Mouse (Mus musculus) liver, adult 2 months (tissue): ENCODE results near the gene Camkk1. TPM values are rescaled to one million over a fixed set of nuclear protein-coding genes. Genes with fewer than 3 reads are reported as not detected.
A peak's percentile ranks its signal among the peaks of the same experiment; 100 is the strongest.

ENCODE experiments used
- DNase-seq: peaks from one replicate; pipeline ENCODE4 v3.0.0-alpha.2; 2011; ENCODE audit warnings: low read depth, low spot score; ENCODE audit errors: extremely low read depth
- H3K27ac ChIP-seq: fragments of 200-500 bp; replicated peaks from 2 replicates; pipeline ENCODE4 v1.5.1; 2012; ENCODE audit warnings: low read depth, mild to moderate bottlenecking, control low read depth, inconsistent platforms, low read length; ENCODE audit not compliant: insufficient read depth
- H3K27me3 ChIP-seq: fragments of 200-500 bp; 2 replicates; pipeline ENCODE4 v1.6.1; 2012; ENCODE audit warnings: mild to moderate bottlenecking, moderate library complexity, low read length, inconsistent platforms; ENCODE audit not compliant: control insufficient read depth, insufficient read depth
- H3K36me3 ChIP-seq: fragments of 200-500 bp; 2 replicates; pipeline ENCODE4 v1.6.1; 2012; ENCODE audit warnings: low read length, inconsistent platforms; ENCODE audit not compliant: control insufficient read depth, insufficient read depth
- H3K4me1 ChIP-seq: fragments of 200-500 bp; 2 replicates; pipeline ENCODE4 v1.6.1; 2011; ENCODE audit warnings: low read length; ENCODE audit not compliant: control insufficient read depth, insufficient read depth
- H3K4me3 ChIP-seq: fragments of 200-500 bp; 2 replicates; pipeline ENCODE4 v1.5.1; 2011; ENCODE audit warnings: low read depth, mild to moderate bottlenecking, control low read depth, low read length, moderate library complexity; ENCODE audit not compliant: insufficient read depth
- H3K79me2 ChIP-seq: fragments of 200-500 bp; 2 replicates; pipeline ENCODE4 v1.6.1; 2012; ENCODE audit warnings: inconsistent platforms, mild to moderate bottlenecking, low read length, moderate library complexity; ENCODE audit not compliant: control insufficient read depth, insufficient read depth
- H3K9ac ChIP-seq: fragments of 200-500 bp; 2 replicates; pipeline ENCODE4 v1.6.1; 2012; ENCODE audit warnings: low read depth, mild to moderate bottlenecking, control low read depth, inconsistent platforms, low read length
- CTCF ChIP-seq: fragments of 200-500 bp; IDR thresholded peaks from 2 replicates; pipeline ENCODE4 v1.5.1; 2011; ENCODE audit warnings: low read depth, low read length, control low read depth
- POLR2A ChIP-seq: fragments of 200-500 bp; IDR thresholded peaks from 2 replicates; pipeline ENCODE4 v1.6.1; 2011; ENCODE audit warnings: low read length, control low read depth; ENCODE audit not compliant: insufficient read depth; ENCODE audit errors: extremely low read depth
- WGBS: fragments of 180-500 bp; shearing (Covaris S2); methylation state at CpG from one replicate; pipeline ENCODE4 v1.1.7; 2018; 5-methylcytosine and 5-hydroxymethylcytosine counted together
- polyA plus RNA-seq: library from polyadenylated mRNA; depleted of rRNA; stranded (reverse); fragments of >200 nt; gene quantifications from 2 replicates; pipeline ENCODE4 v1.2.3, GENCODE M21; 2012
- total RNA-seq: library from RNA; depleted of rRNA; stranded (reverse); fragments of >200 nt; gene quantifications from 2 replicates; pipeline ENCODE4 v1.2.3, GENCODE M21; 2014

Gene Camkk1
- total and polyA plus RNA-seq, 2 experiments: 0.12 to 0.28 TPM

DNA sequence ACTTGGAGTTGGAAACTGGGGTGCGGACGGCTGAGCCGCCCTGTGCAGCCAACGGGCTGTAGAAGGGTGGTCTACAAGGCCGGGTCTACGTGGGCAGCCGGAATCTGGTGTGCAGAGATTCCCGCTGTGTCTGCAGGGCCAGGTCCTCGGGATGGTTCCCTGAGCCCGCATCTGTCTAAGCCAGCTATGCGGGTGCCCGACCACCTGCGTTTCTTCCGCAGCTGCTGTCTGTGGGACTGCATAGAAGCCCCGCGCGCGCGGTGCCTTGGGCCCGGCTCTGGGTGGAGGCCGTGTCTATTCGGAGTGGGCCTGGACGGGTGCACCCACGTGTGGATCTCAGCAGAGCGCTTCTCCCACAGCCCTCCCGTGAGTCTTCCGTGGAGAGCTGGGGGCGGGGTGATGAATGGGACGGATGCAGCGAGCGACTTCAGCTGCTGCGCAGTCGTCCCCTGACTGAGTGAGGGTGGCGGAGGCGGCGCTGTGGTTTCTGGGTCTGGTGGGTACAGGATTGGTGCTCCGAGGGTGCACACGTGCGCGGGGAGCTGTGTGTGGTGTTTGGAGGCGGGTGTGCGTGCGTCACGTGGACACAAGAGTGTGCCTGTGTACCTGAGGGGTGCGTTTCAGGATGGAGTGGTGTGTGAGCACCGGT, 463 bp downstream of the Camkk1 start:
- DNase-seq: no peak
- 3% methylated on average over 46 of the region's 46 CpGs for WGBS
- Histone ChIP-seq H3K27ac (no peak overlapping the region), H3K9ac (peak overlapping the region; percentile 54), H3K4me1 (0 out of 2 replicates have a peak, but pooled peaks cover 5% of the 10 kb centered on the region), H3K4me3 (peak overlapping the region; percentile 68), H3K27me3 (peaks cover 6% of the 10 kb centered on the region), H3K79me2 (no peaks in the 10 kb centered on the region), H3K36me3 (no peaks in the 10 kb centered on the region)
- no peak for TF ChIP-seq CTCF
- TF ChIP-seq POLR2A: no peak

- H3K79me2 ChIP-seq: no peaks in the 10 kb centered on the region
- no peak overlapping the region for H3K9ac ChIP-seq
- TF ChIP-seq POLR2A (no peak), CTCF (no peak)
- H3K4me1 ChIP-seq: 0 out of 2 replicates have a peak, but pooled peaks cover 5% of the 10 kb centered on the region
- no peaks in the 10 kb centered on the region for H3K36me3 ChIP-seq
- H3K4me3 ChIP-seq: no peak overlapping the region
- peaks cover 6% of the 10 kb centered on the region for H3K27me3 ChIP-seq
- WGBS: 72% methylated on average over 7 of the region's 7 CpGs
- H3K27ac ChIP-seq: no peak overlapping the region
- no peak for DNase-seq
These were observed 2.4 kb downstream of the Camkk1 start for GRCm38 (mm10) chr11:73020953-73021800.

GRCm38 (mm10) chr11:73023099-73023498, 4.3 kb downstream of the Camkk1 start:
- no peaks in the 10 kb centered on the region for H3K79me2 ChIP-seq
- DNase-seq: no peak
- no peak for TF ChIP-seq CTCF
- TF ChIP-seq POLR2A: no peak
- H3K4me3 ChIP-seq: no peak overlapping the region
- 0 out of 2 replicates have a peak, but pooled peaks cover 5% of the 10 kb centered on the region for H3K4me1 ChIP-seq
- H3K27ac ChIP-seq: no peak overlapping the region
- H3K9ac ChIP-seq: no peak overlapping the region
- no peaks in the 10 kb centered on the region for H3K36me3 ChIP-seq
- 74% methylated on average over 9 of the region's 9 CpGs for WGBS
- H3K27me3 ChIP-seq: peaks cover 6% of the 10 kb centered on the region

DNA sequence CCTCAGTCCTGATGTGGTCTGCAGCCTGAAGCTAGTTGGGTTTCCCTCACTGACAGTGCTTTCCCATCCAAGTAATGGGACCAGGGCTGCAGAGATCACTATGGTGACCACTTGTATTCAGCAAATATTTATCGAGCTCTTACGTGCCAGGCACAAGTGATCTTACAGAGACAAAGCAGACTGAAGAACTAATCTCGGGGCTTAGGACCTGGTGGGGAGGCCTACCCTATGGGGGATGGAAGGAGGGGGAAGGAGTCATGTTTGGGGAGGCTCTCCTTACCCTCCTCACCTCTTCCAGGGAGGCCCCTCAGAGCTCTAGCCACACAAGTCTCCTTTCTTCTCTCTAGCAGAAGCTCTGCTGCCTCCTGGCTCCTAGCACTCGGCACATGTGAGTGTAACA, 5.0 kb downstream of the Camkk1 start:
- Histone ChIP-seq H3K4me3 (no peak overlapping the region), H3K36me3 (no peaks in the 10 kb centered on the region), H3K79me2 (no peaks in the 10 kb centered on the region), H3K27me3 (peaks cover 6% of the 10 kb centered on the region), H3K9ac (no peak overlapping the region), H3K4me1 (0 out of 2 replicates have a peak, but pooled peaks cover 5% of the 10 kb centered on the region), H3K27ac (no peak overlapping the region)
- 49% methylated on average over 4 of the region's 4 CpGs for WGBS
- no peak for TF ChIP-seq POLR2A
- TF ChIP-seq CTCF: no peak
- DNase-seq: no peak

GRCm38 (mm10) chr11:73024236-73024904, 5.6 kb downstream of the Camkk1 start:
- peak; percentile 29 for DNase-seq
- TF ChIP-seq CTCF (no peak), POLR2A (no peak)
- no peak overlapping the region for H3K9ac ChIP-seq
- no peaks in the 10 kb centered on the region for H3K36me3 ChIP-seq
- H3K4me3 ChIP-seq: no peak overlapping the region
- 0 out of 2 replicates have a peak, but pooled peaks cover 3% of the 10 kb centered on the region for H3K4me1 ChIP-seq
- peaks cover 4% of the 10 kb centered on the region for H3K27me3 ChIP-seq
- 60% methylated on average over 7 of the region's 7 CpGs for WGBS
- 0 out of 2 replicates have a peak overlapping the region, but pooled peaks have one; percentile 33 for H3K27ac ChIP-seq
- no peaks in the 10 kb centered on the region for H3K79me2 ChIP-seq
